Mouse (Mus musculus) frontal cortex, postnatal 10 days (tissue): ENCODE measurements at regions not wholly inside any gene's neighbourhood (a gene's known extent, or its start where the extent isn't known, plus 50 kb on each side); places are given as distances from the start of the nearest gene placed in this dataset.

Experiments used
- DNase-seq, 2 experiments: peaks; one replicate each; pipeline ENCODE4 v3.0.0; 2022; ENCODE audit warnings: low spot score in 2 of 2, mixed read lengths in 1 of 2

GRCm38 (mm10) chr9:112014796-112015195 is 220.9 kb downstream of the Arpp21 start:
- no peak for DNase-seq

- DNase-seq, result no peak
Observed at GRCm38 (mm10) chr9:111994401-111994800, 241.3 kb downstream of the Arpp21 start.

GRCm38 (mm10) chr9:111993844-111994243 is 241.9 kb downstream of the Arpp21 start:
- DNase-seq, result no peak

GRCm38 (mm10) chr9:111990060-111990459 is 245.7 kb downstream of the Arpp21 start:
- DNase-seq, result no peak

GRCm38 (mm10) chr9:111963405-111964037 is 272.2 kb downstream of the Arpp21 start:
- DNase-seq, result no peak

GRCm38 (mm10) chr9:111957799-111958198 is 267.7 kb upstream of the Stac start:
- no peak for DNase-seq

GRCm38 (mm10) chr9:111939271-111940067 is 249.3 kb upstream of the Stac start:
- peak in 1 of 2 experiments; percentile 32 for DNase-seq

GRCm38 (mm10) chr9:111932455-111932854 is 242.3 kb upstream of the Stac start:
- no peak for DNase-seq

- DNase-seq, result peak; percentile 30 to 77
Observed at GRCm38 (mm10) chr9:111918275-111918940, 228.3 kb upstream of the Stac start.

- peak in 1 of 2 experiments; percentile 49 for DNase-seq
Observed at GRCm38 (mm10) chr9:111916684-111917535, 226.8 kb upstream of the Stac start.

GRCm38 (mm10) chr9:111908806-111909205 is 218.7 kb upstream of the Stac start:
- no peak for DNase-seq

- no peak for DNase-seq
Observed at GRCm38 (mm10) chr9:111900196-111900595, 210.0 kb upstream of the Stac start.

GRCm38 (mm10) chr9:111897626-111898025 is 207.5 kb upstream of the Stac start:
- DNase-seq, result no peak

- DNase-seq, result no peak
Observed at GRCm38 (mm10) chr9:111879710-111880109, 189.6 kb upstream of the Stac start.

- no peak for DNase-seq
Observed at GRCm38 (mm10) chr9:111876846-111877245, 186.7 kb upstream of the Stac start.

- DNase-seq, result no peak
Observed at GRCm38 (mm10) chr9:111870466-111870865, 180.3 kb upstream of the Stac start.

- no peak for DNase-seq
Observed at GRCm38 (mm10) chr9:111869801-111870382, 179.7 kb upstream of the Stac start.

GRCm38 (mm10) chr9:111858051-111858450 is 167.9 kb upstream of the Stac start:
- DNase-seq, result no peak

GRCm38 (mm10) chr9:111854976-111855375 is 164.8 kb upstream of the Stac start:
- no peak for DNase-seq

- no peak for DNase-seq
Observed at GRCm38 (mm10) chr9:111846366-111846765, 156.2 kb upstream of the Stac start.

GRCm38 (mm10) chr9:111841151-111841550 is 151.0 kb upstream of the Stac start:
- DNase-seq, result no peak
